Mouse (Mus musculus) G1E (cell line): ENCODE results near the gene Dut. TPM values are rescaled to one million over a fixed set of nuclear protein-coding genes. Genes with fewer than 3 reads are reported as not detected.

Source experiments
- ATAC-seq: 2 replicates; pipeline ENCODE4 v1.8.0; 2016; ENCODE audit warnings: mild to moderate bottlenecking; ENCODE audit not compliant: insufficient number of reproducible peaks, poor library complexity, low FRiP score, severe bottlenecking; ENCODE audit errors: extremely low read depth
- DNase-seq: peaks from one replicate; pipeline ENCODE4 v3.0.0; 2012; ENCODE audit warnings: low spot score
- H3K27me3 ChIP-seq: 2 replicates; pipeline ENCODE4 v1.6.1; 2012; ENCODE audit warnings: mild to moderate bottlenecking, low read length, inconsistent platforms; ENCODE audit not compliant: insufficient read depth
- H3K36me3 ChIP-seq: replicated peaks from 2 replicates; pipeline ENCODE3; 2012; ENCODE audit warnings: mild to moderate bottlenecking, inconsistent platforms
- H3K4me1 ChIP-seq: 2 replicates; pipeline ENCODE4 v1.6.1; 2012; ENCODE audit warnings: low read depth, low read length, inconsistent platforms, mixed read lengths; ENCODE audit not compliant: insufficient read depth
- H3K4me3 ChIP-seq: 2 replicates; pipeline ENCODE4 v1.5.1; 2012; ENCODE audit warnings: low read depth, mild to moderate bottlenecking, inconsistent platforms, low read length, moderate library complexity, mixed read lengths
- H3K9me3 ChIP-seq: replicated peaks from 2 replicates; pipeline ENCODE4 v1.6.1; 2012; ENCODE audit warnings: inconsistent platforms
- CTCF ChIP-seq: IDR thresholded peaks from 2 replicates; pipeline ENCODE4 v1.5.1; 2012; ENCODE audit warnings: low read depth, low read length, inconsistent platforms, mixed read lengths
- GATA1 ChIP-seq: IDR thresholded peaks from 2 replicates; pipeline ENCODE4 v1.6.1; 2012; ENCODE audit warnings: borderline replicate concordance, low read length, inconsistent platforms, mixed read lengths
- GATA2 ChIP-seq: IDR thresholded peaks from 2 replicates; pipeline ENCODE4 v1.6.1; 2012; ENCODE audit warnings: low read depth, low read length, inconsistent platforms, borderline replicate concordance
- POLR2AphosphoS5 ChIP-seq: IDR thresholded peaks from 2 replicates; pipeline ENCODE4 v1.6.1; 2012; ENCODE audit warnings: low read depth, low read length, inconsistent platforms; ENCODE audit not compliant: insufficient replicate concordance
- TAL1 ChIP-seq: conservative IDR thresholded peaks from 2 replicates; pipeline ENCODE4 v1.6.1; 2012; ENCODE audit warnings: low read depth, low read length, inconsistent platforms, mixed read lengths
- polyA plus RNA-seq: library from polyadenylated mRNA; stranded (reverse); fragments of >175 nt; gene quantifications from 2 replicates; pipeline ENCODE4 v1.2.3, GENCODE M21; 2012
- total RNA-seq, 2 experiments: library from RNA; stranded (forward) in 1 of 2; stranded (reverse) in 1 of 2; fragments of 200-1000 nt in 1 of 2; fragments of >200 nt in 1 of 2; fragmentation: Nextera tagmentation in 1 of 2; gene quantifications; 2 replicates each; pipeline ENCODE4 v1.2.3; 2014 to 2017

The Dut gene
- total and polyA plus RNA-seq, 3 experiments: 91.7 to 165 (median 113) TPM

DNA sequence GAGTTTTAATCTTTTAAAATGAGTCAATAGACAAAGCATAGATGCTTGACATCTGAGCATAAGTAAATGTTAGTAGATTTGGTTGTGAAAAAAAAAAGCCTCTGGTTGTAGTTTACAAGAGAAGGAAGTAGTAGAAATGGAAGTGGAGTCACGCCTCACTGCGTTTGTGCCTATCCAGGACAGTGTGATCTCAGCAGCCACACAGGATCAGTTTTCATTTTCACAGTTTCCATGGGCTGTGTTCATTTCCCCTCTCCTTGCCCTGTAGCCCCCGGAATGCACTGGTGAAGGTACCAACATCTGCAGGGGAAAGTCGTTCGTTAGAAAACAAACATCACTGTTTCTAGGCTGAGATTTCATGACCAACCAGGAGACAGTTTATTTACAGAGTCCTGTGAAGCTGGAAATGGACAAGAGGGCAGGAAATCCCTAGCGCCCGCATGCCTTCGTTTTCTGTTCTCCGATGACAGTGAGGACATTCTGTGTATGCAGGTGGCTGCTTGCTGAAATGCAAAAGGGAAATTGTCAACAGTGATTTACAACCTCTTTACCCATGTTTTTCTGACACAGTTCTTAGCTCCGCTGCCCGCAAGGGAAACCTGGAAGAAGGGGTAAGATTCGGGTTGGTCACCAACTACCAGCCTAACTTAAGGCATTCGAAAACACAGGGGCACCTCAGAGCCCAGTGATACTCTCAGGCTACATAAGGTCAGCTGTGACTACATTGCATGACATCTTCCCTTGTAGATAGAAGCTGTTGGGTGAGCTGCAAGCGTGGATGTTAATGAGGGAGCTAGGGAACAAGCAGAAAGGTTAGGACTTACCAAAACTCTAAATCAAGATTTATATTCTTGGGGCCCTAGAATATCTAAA lies 35.6 kb downstream of the Dut start:
- TF ChIP-seq POLR2AphosphoS5 (no peak), CTCF (no peak), TAL1 (no peak)
- ATAC-seq (no peak), DNase-seq (no peak)
- H3K4me3 ChIP-seq: no peak overlapping the region
- no peaks in the 10 kb centered on the region for H3K4me1 ChIP-seq
- H3K36me3 ChIP-seq: no peaks in the 10 kb centered on the region
- H3K27me3 ChIP-seq: peaks cover 9% of the 10 kb centered on the region
- no peaks in the 10 kb centered on the region for H3K9me3 ChIP-seq

GRCm38 (mm10) chr2:125285777-125286176 lies 38.8 kb downstream of the Dut start:
- TF ChIP-seq GATA1 (no peak), GATA2 (no peak), POLR2AphosphoS5 (no peak), CTCF (no peak), TAL1 (no peak)
- DNase-seq (no peak), ATAC-seq (no peak)
- Histone ChIP-seq H3K4me3 (no peak overlapping the region), H3K36me3 (no peaks in the 10 kb centered on the region), H3K27me3 (peaks cover 3% of the 10 kb centered on the region), H3K4me1 (no peaks in the 10 kb centered on the region), H3K9me3 (no peaks in the 10 kb centered on the region)

- no peaks in the 10 kb centered on the region for H3K36me3 ChIP-seq
- ATAC-seq: no peak
- H3K4me1 ChIP-seq: no peaks in the 10 kb centered on the region
- H3K9me3 ChIP-seq: no peaks in the 10 kb centered on the region
- DNase-seq: no peak
- H3K27me3 ChIP-seq: peaks cover 3% of the 10 kb centered on the region
- TF ChIP-seq CTCF (no peak), POLR2AphosphoS5 (no peak), GATA2 (no peak), GATA1 (no peak), TAL1 (no peak)
- H3K4me3 ChIP-seq: no peak overlapping the region
Measured at GRCm38 (mm10) chr2:125290197-125290965, 43.4 kb downstream of the Dut start.

- DNase-seq: no peak
- no peak for TF ChIP-seq CTCF
- no peak for TF ChIP-seq POLR2AphosphoS5
- no peak for TF ChIP-seq GATA1
- TF ChIP-seq TAL1: no peak
- no peak for TF ChIP-seq GATA2
- Histone ChIP-seq H3K4me1 (no peaks in the 10 kb centered on the region), H3K36me3 (no peaks in the 10 kb centered on the region), H3K9me3 (no peaks in the 10 kb centered on the region), H3K27me3 (peaks cover 3% of the 10 kb centered on the region), H3K4me3 (no peak overlapping the region)
- ATAC-seq: no peak
Measured at GRCm38 (mm10) chr2:125291101-125291500, 44.1 kb downstream of the Dut start.

DNA sequence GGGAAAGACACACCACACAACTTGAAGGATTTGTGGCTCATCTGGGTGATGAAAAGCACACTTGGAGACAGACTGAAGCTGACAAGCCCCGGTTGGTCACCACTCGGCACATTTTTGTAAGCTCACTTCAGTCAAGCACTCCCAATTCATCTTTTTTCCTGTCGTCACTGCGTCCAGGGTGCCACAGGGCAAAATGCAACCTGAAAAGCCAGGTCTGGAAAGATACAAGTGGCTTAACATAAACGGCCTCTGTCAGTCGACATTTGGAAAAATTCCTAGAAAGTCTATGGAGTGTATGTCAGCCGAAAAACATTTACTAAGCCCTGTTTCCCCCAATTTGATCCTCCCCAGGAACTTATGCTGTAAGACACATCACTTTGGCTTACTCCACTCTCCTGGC lies 45.6 kb downstream of the Dut start:
- Histone ChIP-seq H3K36me3 (no peaks in the 10 kb centered on the region), H3K4me1 (no peaks in the 10 kb centered on the region), H3K4me3 (no peak overlapping the region), H3K27me3 (peaks cover 3% of the 10 kb centered on the region), H3K9me3 (no peaks in the 10 kb centered on the region)
- DNase-seq (no peak), ATAC-seq (no peak)
- TF ChIP-seq GATA1 (no peak), TAL1 (no peak), CTCF (no peak), GATA2 (no peak), POLR2AphosphoS5 (no peak)

- H3K4me3 ChIP-seq: no peak overlapping the region
- no peaks in the 10 kb centered on the region for H3K36me3 ChIP-seq
- TF ChIP-seq TAL1: no peak
- no peak for TF ChIP-seq POLR2AphosphoS5
- no peak for TF ChIP-seq GATA2
- TF ChIP-seq CTCF: no peak
- TF ChIP-seq GATA1: no peak
- no peaks in the 10 kb centered on the region for H3K4me1 ChIP-seq
- H3K27me3 ChIP-seq: no peaks in the 10 kb centered on the region; the same call in 1 of the 2 replicates
- no peak for ATAC-seq
- DNase-seq: no peak
- H3K9me3 ChIP-seq: no peaks in the 10 kb centered on the region
Measured at GRCm38 (mm10) chr2:125293969-125294491, 47.0 kb downstream of the Dut start.
